In the genomic region with DNA sequence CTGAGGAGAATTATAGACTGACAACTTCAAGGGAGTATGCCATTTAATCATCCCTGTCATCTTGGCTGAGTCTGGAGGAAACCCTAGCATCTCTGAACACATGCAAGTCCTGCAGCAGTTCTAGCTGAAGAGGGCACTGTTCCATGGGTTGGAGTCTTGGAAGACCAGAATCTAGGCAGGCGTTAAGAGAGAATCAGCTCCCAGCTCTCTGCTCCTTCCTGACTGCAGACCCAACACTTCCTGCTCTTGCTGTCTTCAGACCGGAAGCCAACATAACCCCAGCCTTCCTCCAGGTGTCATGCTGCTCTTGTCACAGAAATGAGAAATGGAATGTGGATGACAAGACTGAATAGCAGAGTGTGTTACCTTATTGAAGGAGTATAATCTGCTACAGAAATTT, we compare ENCODE assay signal across 11 mouse cellular contexts. TPM values are rescaled to one million over a fixed set of nuclear protein-coding genes. Genes with fewer than 3 reads are reported as not detected.
DNase-seq lines count a peak whose midpoint lies in the region; ATAC-seq and TF ChIP-seq lines count a peak whose summit lies in the region.
"Had no signal": no experiment of that assay in that cellular context is flagged by ENCODE, and none has a peak within 500 bp of the region (broad histone marks: within the 10 kb centered on the region; RNA-seq: fewer than 3 reads in every experiment).

No protein-coding gene starts in this region.

- no peaks in the 10 kb centered on the region for H3K9me3 ChIP-seq in heart, postnatal 0 days (replicated peaks; ENCODE audit: control insufficient read depth, low read length)
- H3K9me3 ChIP-seq in embryonic facial prominence, embryonic 10.5 days, result no peaks in the 10 kb centered on the region
- H3K9me3 ChIP-seq: G1E; hindbrain, embryonic 10.5 days; liver, embryonic 13.5 days had no signal

- no peaks in the 10 kb centered on the region for H3K27me3 ChIP-seq in heart, postnatal 0 days (ENCODE audit: control insufficient read depth, insufficient read depth, low read length)
- no peaks in the 10 kb centered on the region for H3K27me3 ChIP-seq in embryonic facial prominence, embryonic 10.5 days (replicated peaks; ENCODE audit: low read depth, poor library complexity, severe bottlenecking)
- H3K27me3 ChIP-seq: liver, embryonic 13.5 days had no signal

- no peak for DNase-seq in heart, postnatal 0 days (ENCODE audit: low spot score)
- DNase-seq in heart, adult 8-10 months (ENCODE audit: low spot score), result no peak
- DNase-seq in 416B (ENCODE audit: low read depth), result peak; percentile 71
- DNase-seq in NIH3T3 (ENCODE audit: low read depth), result peak; percentile 14
- DNase-seq in embryonic facial prominence, embryonic 10.5 days (ENCODE audit: low spot score), result no peak
- no peak for DNase-seq in yolk sac, embryonic 10.5 days (ENCODE audit: low spot score)
- DNase-seq in cerebellum, postnatal 25 days, result no peak
- DNase-seq: liver, embryonic 13.5 days had no signal

- ATAC-seq in heart, postnatal 0 days (ENCODE audit: insufficient read depth, low read depth), result no peak
- ATAC-seq in megakaryocyte, adult 5-6 weeks (ENCODE audit: poor library complexity, severe bottlenecking), result peak; percentile 71

- H3K36me3 ChIP-seq in heart, postnatal 0 days (replicated peaks; ENCODE audit: control insufficient read depth, insufficient read depth, low read length), result peaks cover 20% of the 10 kb centered on the region
- H3K36me3 ChIP-seq in embryonic facial prominence, embryonic 10.5 days (replicated peaks), result peaks cover 53% of the 10 kb centered on the region

- no peak overlapping the region for H3K27ac ChIP-seq in heart, postnatal 0 days (ENCODE audit: low read depth)
- no peak overlapping the region for H3K27ac ChIP-seq in embryonic facial prominence, embryonic 10.5 days (replicated peaks)
- H3K27ac ChIP-seq: hindbrain, embryonic 10.5 days; liver, embryonic 13.5 days had no signal

- 21% methylated on average over 2 of the region's 2 CpGs for WGBS in heart, postnatal 0 days
- 67% methylated on average over 2 of the region's 2 CpGs for WGBS in embryonic facial prominence, embryonic 10.5 days

- no peak overlapping the region for H3K4me3 ChIP-seq in heart, postnatal 0 days (ENCODE audit: low read depth, low read length)
- no peak overlapping the region for H3K4me3 ChIP-seq in embryonic facial prominence, embryonic 10.5 days
- H3K4me3 ChIP-seq: hindbrain, embryonic 10.5 days; liver, embryonic 13.5 days had no signal

- H3K4me2 ChIP-seq in heart, postnatal 0 days (ENCODE audit: low read depth, low read length), result no peak overlapping the region
- H3K4me2 ChIP-seq: liver, embryonic 13.5 days had no signal

- peaks cover 46% of the 10 kb centered on the region for H3K4me1 ChIP-seq in heart, postnatal 0 days (ENCODE audit: control insufficient read depth, insufficient read depth)
- H3K4me1 ChIP-seq in embryonic facial prominence, embryonic 10.5 days, result peaks cover 29% of the 10 kb centered on the region

- TF ChIP-seq CTCF in heart, postnatal 0 days (IDR thresholded peaks at IDR 0.05; ENCODE audit: low read depth), result peak; percentile 30

- TF ChIP-seq EP300 in heart, postnatal 0 days (IDR thresholded peaks at IDR 0.05; ENCODE audit: low read depth), result no peak

- H3K9ac ChIP-seq in heart, postnatal 0 days (replicated peaks; ENCODE audit: low read depth, low read length), result no peak overlapping the region
- H3K9ac ChIP-seq: liver, embryonic 13.5 days had no signal

RNA-seq across cellular contexts. Expression of a gene that starts 29.1 kb away (rescaled TPM):
- total RNA-seq in heart, postnatal 0 days (2014; rRNA removed; ENCODE audit: low replicate concordance), result 1.4 and 2.9 TPM in 2 replicates
- 0.23 and 0.37 TPM in 2 replicates for polyA plus RNA-seq in heart, postnatal 0 days (2015; fragmentation: Nextera tagmentation; extraction: Ambion mirVana)
- under 1 TPM in 2 of 4 experiments, not detected in 2; 0.05 to 0.09 TPM for total RNA-seq in heart, adult 8-10 months (2022)
- 0.02 TPM in 1 of 2 replicates, not detected in the other for total RNA-seq in megakaryocyte, adult 5-6 weeks (2015)
- 0.08 TPM in 1 of 2 replicates, not detected in the other for total RNA-seq in megakaryocyte, adult 5-6 weeks (2017)
- 0.42 and 0.47 TPM in 2 replicates for polyA plus RNA-seq in embryonic facial prominence, embryonic 10.5 days (2016; fragmentation: Nextera tagmentation; extraction: Ambion mirVana)
- polyA plus RNA-seq: G1E had no signal

RNA-seq across cellular contexts. Expression of a gene that starts 36.3 kb away (rescaled TPM):
- total RNA-seq in heart, postnatal 0 days (2014; rRNA removed; ENCODE audit: low replicate concordance), result 76.1 and 99.8 TPM in 2 replicates
- 42.6 and 45.3 TPM in 2 replicates for polyA plus RNA-seq in heart, postnatal 0 days (2015; fragmentation: Nextera tagmentation; extraction: Ambion mirVana)
- total RNA-seq in heart, adult 8-10 months (2022), result 10 to 100 TPM; 28.0 to 31.6 (median 28.8) TPM
- 21.8 and 23.1 TPM in 2 replicates for total RNA-seq in megakaryocyte, adult 5-6 weeks (2015)
- 14.8 and 16.2 TPM in 2 replicates for total RNA-seq in megakaryocyte, adult 5-6 weeks (2017)
- polyA plus RNA-seq in embryonic facial prominence, embryonic 10.5 days (2016; fragmentation: Nextera tagmentation; extraction: Ambion mirVana), result 41.9 and 43.3 TPM in 2 replicates

Comparison
In these comparisons a context has a peak if more than half of its experiments do, and no peak if none do; other contexts are left out.
1. DNase-seq: peak in 416B (single experiment) and NIH3T3 (single experiment); none in heart, postnatal 0 days (single experiment), heart, adult 8-10 months (single experiment), embryonic facial prominence, embryonic 10.5 days (single experiment), yolk sac, embryonic 10.5 days (single experiment) and cerebellum, postnatal 25 days (0 of 2).